Mouse (Mus musculus): ENCODE data around the gene Commd2. TPM values are rescaled to one million over a fixed set of nuclear protein-coding genes. Genes with fewer than 3 reads are reported as not detected.

The Commd2 gene
- polyA plus RNA-seq, 1 experiment, result 9.8 TPM

DNA sequence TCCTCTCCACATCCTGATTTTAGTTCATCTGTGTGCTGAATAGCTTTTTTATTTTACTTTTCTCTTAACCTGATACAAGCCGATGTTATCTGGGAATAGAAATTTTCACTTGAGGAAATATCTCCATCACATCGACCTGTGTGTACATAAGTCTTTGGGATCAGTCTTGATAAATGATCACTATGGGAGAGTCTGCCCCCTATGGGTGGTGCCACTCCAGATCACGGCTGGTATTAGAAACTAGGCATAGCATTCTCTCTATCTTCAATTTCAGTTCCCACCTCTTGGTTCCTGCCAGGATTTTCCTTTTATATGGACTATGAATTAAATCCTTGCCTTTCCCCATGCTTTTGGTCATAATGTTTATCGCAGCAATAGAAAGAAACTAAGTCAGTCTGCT lies 31.8 kb downstream of the Commd2 start:
- H3K4me3 ChIP-seq (ENCODE audit: control insufficient read depth, low read depth, low read length), result no peak overlapping the region
- H3K36me3 ChIP-seq (ENCODE audit: control insufficient read depth, insufficient read depth, low read length), result no peaks in the 10 kb centered on the region
- no peaks in the 10 kb centered on the region for H3K4me1 ChIP-seq (ENCODE audit: control insufficient read depth, insufficient read depth, low read length)
- TF ChIP-seq CTCF (IDR thresholded peaks at IDR 0.05; ENCODE audit: control insufficient read depth, insufficient read depth, insufficient replicate concordance, low read depth, low read length) (no peak), POLR2A (IDR thresholded peaks at IDR 0.05; ENCODE audit: control insufficient read depth, low read depth, low read length) (no peak)
- no peak overlapping the region for H3K27ac ChIP-seq (ENCODE audit: control insufficient read depth, insufficient read depth, low read depth, low read length)
- H3K27me3 ChIP-seq (ENCODE audit: control insufficient read depth, insufficient read depth, low read length), result no peaks in the 10 kb centered on the region

DNA sequence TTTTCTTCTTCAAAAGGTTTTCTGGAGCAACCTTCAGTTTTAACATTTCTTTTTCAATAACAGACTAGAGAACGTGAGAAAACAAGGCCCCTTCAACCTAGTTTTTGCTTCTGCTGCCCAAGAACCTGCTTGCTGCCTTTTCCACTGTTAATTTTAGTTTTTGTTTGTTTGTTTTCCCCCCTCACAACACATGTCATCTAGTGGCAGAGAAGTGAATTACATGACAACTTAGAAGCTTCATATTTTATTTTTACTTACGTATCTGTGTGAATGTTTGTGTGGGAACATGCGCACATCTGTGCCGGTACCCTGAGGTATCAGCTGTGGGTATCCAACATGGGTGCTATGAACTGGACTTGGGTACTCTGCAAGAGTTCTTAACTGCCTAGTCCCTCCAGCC lies 35.9 kb downstream of the Commd2 start:
- Histone ChIP-seq H3K4me3 (ENCODE audit: control insufficient read depth, low read depth, low read length) (no peak overlapping the region), H3K27me3 (ENCODE audit: control insufficient read depth, insufficient read depth, low read length) (no peaks in the 10 kb centered on the region), H3K27ac (ENCODE audit: control insufficient read depth, insufficient read depth, low read depth, low read length) (no peak overlapping the region), H3K36me3 (ENCODE audit: control insufficient read depth, insufficient read depth, low read length) (no peaks in the 10 kb centered on the region), H3K4me1 (ENCODE audit: control insufficient read depth, insufficient read depth, low read length) (no peaks in the 10 kb centered on the region)
- TF ChIP-seq POLR2A (IDR thresholded peaks at IDR 0.05; ENCODE audit: control insufficient read depth, low read depth, low read length), result no peak
- TF ChIP-seq CTCF (IDR thresholded peaks at IDR 0.05; ENCODE audit: control insufficient read depth, insufficient read depth, insufficient replicate concordance, low read depth, low read length), result no peak

DNA sequence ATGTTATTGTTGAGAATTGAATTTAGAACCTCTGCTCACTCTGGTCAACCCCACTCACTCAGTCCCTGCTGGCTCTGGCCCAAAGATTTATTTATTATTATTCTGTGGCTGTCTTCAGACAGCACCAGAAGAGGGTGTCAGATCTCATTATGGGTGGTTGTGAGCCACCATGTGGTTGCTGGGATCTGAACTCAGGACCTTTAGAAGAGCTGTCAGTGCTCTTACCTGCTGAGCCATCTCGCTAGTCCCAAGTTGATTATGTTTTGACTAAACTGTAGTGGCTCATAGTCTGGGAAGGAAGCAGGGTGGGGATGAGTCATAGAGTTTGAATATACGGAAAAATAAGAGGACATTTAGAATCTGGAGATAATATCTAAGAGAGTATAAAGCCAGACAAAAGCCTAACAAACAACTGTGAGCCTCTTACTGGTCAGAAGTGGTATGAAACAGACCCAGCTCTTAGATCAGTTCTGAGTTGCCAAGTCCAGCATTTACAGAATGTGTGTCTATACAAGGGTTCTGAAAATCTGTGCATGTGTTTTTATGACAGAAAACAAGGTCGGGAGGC lies 39.0 kb downstream of the Commd2 start:
- no peaks in the 10 kb centered on the region for H3K36me3 ChIP-seq (ENCODE audit: control insufficient read depth, insufficient read depth, low read length)
- H3K4me1 ChIP-seq (ENCODE audit: control insufficient read depth, insufficient read depth, low read length), result no peaks in the 10 kb centered on the region
- no peak overlapping the region for H3K27ac ChIP-seq (ENCODE audit: control insufficient read depth, insufficient read depth, low read depth, low read length)
- H3K27me3 ChIP-seq (ENCODE audit: control insufficient read depth, insufficient read depth, low read length), result no peaks in the 10 kb centered on the region
- no peak overlapping the region for H3K4me3 ChIP-seq (ENCODE audit: control insufficient read depth, low read depth, low read length)
- no peak for TF ChIP-seq CTCF (IDR thresholded peaks at IDR 0.05; ENCODE audit: control insufficient read depth, insufficient read depth, insufficient replicate concordance, low read depth, low read length)
- TF ChIP-seq POLR2A (IDR thresholded peaks at IDR 0.05; ENCODE audit: control insufficient read depth, low read depth, low read length), result no peak

DNA sequence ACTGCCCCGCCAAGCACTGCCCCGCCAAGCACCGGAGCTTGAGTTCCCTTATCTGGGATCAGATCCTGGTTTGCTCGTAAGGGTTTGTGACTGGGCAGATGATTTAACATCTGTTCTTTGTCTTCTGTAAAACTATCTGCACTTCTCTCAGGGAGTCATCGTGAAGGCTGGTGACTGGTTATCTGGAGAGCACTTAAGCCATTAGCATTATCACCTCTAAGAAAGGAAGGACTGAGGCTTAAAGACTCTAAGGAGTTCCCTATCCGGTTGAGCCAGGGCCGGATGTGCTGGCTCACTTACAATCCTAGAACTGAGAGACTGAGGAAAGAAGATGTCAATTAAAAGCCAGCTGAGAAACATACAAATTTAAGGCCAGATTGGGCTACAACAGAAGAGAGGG lies 39.7 kb downstream of the Commd2 start:
- Histone ChIP-seq H3K27ac (ENCODE audit: control insufficient read depth, insufficient read depth, low read depth, low read length) (no peak overlapping the region), H3K27me3 (ENCODE audit: control insufficient read depth, insufficient read depth, low read length) (no peaks in the 10 kb centered on the region), H3K4me3 (ENCODE audit: control insufficient read depth, low read depth, low read length) (no peak overlapping the region), H3K4me1 (ENCODE audit: control insufficient read depth, insufficient read depth, low read length) (no peaks in the 10 kb centered on the region), H3K36me3 (ENCODE audit: control insufficient read depth, insufficient read depth, low read length) (no peaks in the 10 kb centered on the region)
- TF ChIP-seq POLR2A (IDR thresholded peaks at IDR 0.05; ENCODE audit: control insufficient read depth, low read depth, low read length) (no peak), CTCF (IDR thresholded peaks at IDR 0.05; ENCODE audit: control insufficient read depth, insufficient read depth, insufficient replicate concordance, low read depth, low read length) (no peak)

DNA sequence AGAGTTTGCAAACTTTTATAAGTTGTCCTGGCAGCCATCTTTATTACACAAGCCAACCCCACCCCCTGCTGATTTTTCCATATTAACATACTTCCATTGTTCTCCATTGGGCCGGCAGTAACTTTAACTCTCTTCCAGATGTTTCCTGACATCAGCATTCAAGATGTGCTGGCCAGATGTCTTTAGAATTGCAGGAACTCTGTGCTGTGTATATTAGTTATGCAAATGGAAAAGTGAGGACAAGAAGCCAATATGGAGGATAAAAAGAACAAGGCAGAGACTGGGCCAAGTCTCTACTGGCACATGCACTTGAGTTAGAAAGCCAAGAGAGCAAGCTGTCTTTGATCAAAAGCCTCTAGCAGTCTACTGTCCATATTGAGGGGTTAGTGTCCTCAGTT lies 46.9 kb downstream of the Commd2 start:
- H3K27ac ChIP-seq (ENCODE audit: control insufficient read depth, insufficient read depth, low read depth, low read length), result no peak overlapping the region
- no peaks in the 10 kb centered on the region for H3K36me3 ChIP-seq (ENCODE audit: control insufficient read depth, insufficient read depth, low read length)
- H3K27me3 ChIP-seq (ENCODE audit: control insufficient read depth, insufficient read depth, low read length), result no peaks in the 10 kb centered on the region
- no peak overlapping the region for H3K4me3 ChIP-seq (ENCODE audit: control insufficient read depth, low read depth, low read length)
- no peaks in the 10 kb centered on the region for H3K4me1 ChIP-seq (ENCODE audit: control insufficient read depth, insufficient read depth, low read length)
- TF ChIP-seq POLR2A (IDR thresholded peaks at IDR 0.05; ENCODE audit: control insufficient read depth, low read depth, low read length), result no peak
- TF ChIP-seq CTCF (IDR thresholded peaks at IDR 0.05; ENCODE audit: control insufficient read depth, insufficient read depth, insufficient replicate concordance, low read depth, low read length), result no peak

DNA sequence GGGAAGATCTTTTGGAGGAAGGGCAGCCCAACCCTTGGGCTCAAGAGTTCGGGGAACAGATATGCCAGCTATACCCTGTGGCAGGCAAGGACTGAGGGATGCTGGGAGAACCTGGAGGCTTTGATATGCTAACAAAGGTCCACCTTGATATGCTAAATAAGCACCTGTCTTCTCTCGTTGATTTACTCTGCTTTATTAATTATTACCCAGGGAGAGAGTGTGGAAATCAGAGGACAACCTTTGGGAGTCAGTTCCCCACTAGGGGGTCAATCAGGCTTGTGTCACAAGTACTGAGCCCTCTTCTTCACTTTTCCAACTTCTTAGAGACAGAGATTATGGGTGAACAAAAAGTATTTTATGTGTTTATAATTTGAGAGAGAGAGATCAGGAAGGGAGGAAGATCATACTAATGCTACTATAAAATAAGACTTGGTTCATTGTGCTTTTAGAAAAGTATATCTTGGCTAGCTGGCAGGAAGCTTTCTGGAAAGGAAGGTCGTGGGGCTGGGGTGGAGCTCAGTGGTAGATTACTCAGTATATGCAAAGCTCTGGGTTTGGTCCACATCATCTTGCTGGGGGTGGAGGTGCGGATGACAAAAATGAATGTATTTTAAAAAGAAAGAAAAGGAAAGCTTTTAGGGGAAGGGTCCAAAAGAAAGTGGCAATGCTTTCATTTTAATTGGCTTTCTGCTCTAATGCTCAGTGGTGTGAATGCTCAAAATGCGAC lies 47.5 kb downstream of the Commd2 start:
- TF ChIP-seq POLR2A (IDR thresholded peaks at IDR 0.05; ENCODE audit: control insufficient read depth, low read depth, low read length) (no peak), CTCF (IDR thresholded peaks at IDR 0.05; ENCODE audit: control insufficient read depth, insufficient read depth, insufficient replicate concordance, low read depth, low read length) (no peak)
- Histone ChIP-seq H3K36me3 (ENCODE audit: control insufficient read depth, insufficient read depth, low read length) (no peaks in the 10 kb centered on the region), H3K4me1 (ENCODE audit: control insufficient read depth, insufficient read depth, low read length) (no peaks in the 10 kb centered on the region), H3K4me3 (ENCODE audit: control insufficient read depth, low read depth, low read length) (no peak overlapping the region), H3K27me3 (ENCODE audit: control insufficient read depth, insufficient read depth, low read length) (no peaks in the 10 kb centered on the region), H3K27ac (ENCODE audit: control insufficient read depth, insufficient read depth, low read depth, low read length) (no peak overlapping the region)

DNA sequence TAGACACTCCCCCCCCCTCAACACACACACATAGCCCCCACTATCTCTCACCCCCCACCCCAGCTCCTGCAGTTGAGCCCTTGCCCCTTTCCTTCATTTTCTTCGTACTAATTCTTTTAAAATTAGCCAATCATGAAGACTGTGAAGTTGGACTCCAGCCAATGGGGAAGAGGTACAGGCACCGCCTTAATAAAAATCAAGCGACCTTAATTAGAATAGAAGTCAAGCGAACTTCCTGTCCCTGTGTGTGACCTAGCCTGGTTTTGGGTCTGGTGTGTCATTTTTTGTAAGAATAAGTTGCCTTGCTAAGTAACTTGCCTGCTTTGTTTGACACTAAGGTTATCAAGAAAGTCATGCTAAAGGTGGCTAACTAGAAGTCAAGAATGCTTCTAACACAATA lies 48.9 kb downstream of the Commd2 start:
- Histone ChIP-seq H3K4me3 (ENCODE audit: control insufficient read depth, low read depth, low read length) (no peak overlapping the region), H3K27ac (ENCODE audit: control insufficient read depth, insufficient read depth, low read depth, low read length) (no peak overlapping the region), H3K36me3 (ENCODE audit: control insufficient read depth, insufficient read depth, low read length) (no peaks in the 10 kb centered on the region), H3K4me1 (ENCODE audit: control insufficient read depth, insufficient read depth, low read length) (no peaks in the 10 kb centered on the region), H3K27me3 (ENCODE audit: control insufficient read depth, insufficient read depth, low read length) (no peaks in the 10 kb centered on the region)
- TF ChIP-seq POLR2A (IDR thresholded peaks at IDR 0.05; ENCODE audit: control insufficient read depth, low read depth, low read length), result no peak
- TF ChIP-seq CTCF (IDR thresholded peaks at IDR 0.05; ENCODE audit: control insufficient read depth, insufficient read depth, insufficient replicate concordance, low read depth, low read length), result no peak

Data from testis, adult 2 months (tissue).